Mouse (Mus musculus): Measurements from ENCODE around the gene Otc.

DNA sequence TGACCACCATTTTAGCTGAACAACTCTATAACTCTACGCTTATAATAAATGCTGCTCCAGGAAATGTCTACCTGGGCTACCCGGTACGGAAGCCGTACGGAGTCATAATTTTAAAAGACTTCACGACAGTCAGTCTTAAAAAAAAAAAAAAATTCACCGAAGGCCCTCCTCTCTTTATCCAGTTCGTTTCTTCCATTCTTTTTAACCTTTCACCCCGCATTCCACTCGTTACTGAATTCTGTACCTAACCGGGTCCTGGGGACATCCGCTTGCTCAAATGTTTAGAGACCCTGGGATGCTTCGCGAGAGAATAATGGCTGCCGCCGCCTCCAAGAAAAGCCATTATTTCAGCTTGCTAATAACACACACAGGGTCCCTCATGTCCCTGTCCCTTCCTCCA lies 36.1 kb upstream of the Otc start:
- no peak for TF ChIP-seq POLR2A (IDR thresholded peaks at IDR 0.05; ENCODE audit: control insufficient read depth, low read depth, low read length)
- TF ChIP-seq CTCF (IDR thresholded peaks at IDR 0.05; ENCODE audit: control insufficient read depth, insufficient read depth, insufficient replicate concordance, low read depth, low read length): no peak
